Mouse (Mus musculus) intestine, postnatal 0 days (tissue): ENCODE data around the gene Grk1. TPM values are rescaled to one million over a fixed set of nuclear protein-coding genes. Genes with fewer than 3 reads are reported as not detected.
A peak's percentile ranks its signal among the peaks of the same experiment; 100 is the strongest.

Source experiments
- ATAC-seq: fragments of 200-750 bp; cut with Nextera tagmentation; 2 replicates; pipeline ENCODE4 v1.8.0; 2017; ENCODE audit warnings: mild to moderate bottlenecking, moderate TSS enrichment, moderate library complexity
- H3K27ac ChIP-seq: fragments of 300-500 bp; sonication (generic); 2 replicates; pipeline ENCODE4 v1.5.1; 2014; ENCODE audit warnings: mild to moderate bottlenecking, low read depth, low read length, moderate library complexity
- H3K27me3 ChIP-seq: fragments of 300-500 bp; sonication (generic); replicated peaks from 2 replicates; pipeline ENCODE4 v1.6.1; 2014; ENCODE audit warnings: low read length, mixed read lengths; ENCODE audit not compliant: control insufficient read depth, insufficient read depth
- H3K36me3 ChIP-seq: fragments of 300-500 bp; sonication (generic); 2 replicates; pipeline ENCODE4 v1.6.1; 2014; ENCODE audit warnings: mild to moderate bottlenecking, moderate library complexity; ENCODE audit not compliant: control insufficient read depth, insufficient read depth
- H3K4me1 ChIP-seq: fragments of 300-500 bp; sonication (generic); replicated peaks from 2 replicates; pipeline ENCODE4 v1.6.1; 2014; ENCODE audit warnings: antibody characterized with exemption, low read length, mixed read lengths; ENCODE audit not compliant: control insufficient read depth, insufficient read depth
- H3K4me2 ChIP-seq: fragments of 300-500 bp; sonication (generic); replicated peaks from 2 replicates; pipeline ENCODE4 v1.6.1; 2014; ENCODE audit warnings: low read depth, mild to moderate bottlenecking, moderate library complexity
- H3K4me3 ChIP-seq: fragments of 300-500 bp; sonication (generic); 2 replicates; pipeline ENCODE4 v1.5.1; 2014; ENCODE audit warnings: low read depth, low read length
- H3K9ac ChIP-seq: fragments of 300-500 bp; sonication (generic); 2 replicates; pipeline ENCODE4 v1.6.1; 2014; ENCODE audit warnings: mild to moderate bottlenecking, low read depth, low read length
- H3K9me3 ChIP-seq: fragments of 300-500 bp; sonication (generic); 2 replicates; pipeline ENCODE4 v1.6.1; 2016; ENCODE audit warnings: mixed run types; ENCODE audit not compliant: control insufficient read depth
- CTCF ChIP-seq: sonication (generic); IDR thresholded peaks from 2 replicates; pipeline ENCODE4 v1.5.1; 2016; ENCODE audit warnings: low read depth, mild to moderate bottlenecking, control low read depth, antibody characterized with exemption, moderate library complexity
- WGBS: fragments of 180-500 bp; shearing (Covaris S2); extraction: QIAGEN DNeasy Blood & Tissue Kit; methylation state at CpG from one replicate; pipeline ENCODE4 v1.1.7; 2014; 5-methylcytosine and 5-hydroxymethylcytosine counted together
- polyA plus RNA-seq: library from polyadenylated mRNA; unstranded; fragments of >200 nt; fragmentation: Nextera tagmentation; extraction: Ambion mirVana; gene quantifications from 2 replicates; pipeline ENCODE4 v1.2.1, GENCODE M21; 2015

The Grk1 gene
- polyA plus RNA-seq, 1 experiment from 2014 or later: not detected

GRCm38 (mm10) chr8:13433130-13433529, 28.2 kb downstream of the Grk1 start:
- no peak overlapping the region for H3K9ac ChIP-seq
- no peaks in the 10 kb centered on the region for H3K4me1 ChIP-seq
- no peak for ATAC-seq
- H3K36me3 ChIP-seq: no peaks in the 10 kb centered on the region
- peaks cover 16% of the 10 kb centered on the region for H3K27me3 ChIP-seq
- 67% methylated on average over 5 of the region's 5 CpGs for WGBS
- no peak for TF ChIP-seq CTCF
- no peak overlapping the region for H3K4me2 ChIP-seq
- no peak overlapping the region for H3K27ac ChIP-seq
- no peak overlapping the region for H3K4me3 ChIP-seq
- no peaks in the 10 kb centered on the region for H3K9me3 ChIP-seq

DNA sequence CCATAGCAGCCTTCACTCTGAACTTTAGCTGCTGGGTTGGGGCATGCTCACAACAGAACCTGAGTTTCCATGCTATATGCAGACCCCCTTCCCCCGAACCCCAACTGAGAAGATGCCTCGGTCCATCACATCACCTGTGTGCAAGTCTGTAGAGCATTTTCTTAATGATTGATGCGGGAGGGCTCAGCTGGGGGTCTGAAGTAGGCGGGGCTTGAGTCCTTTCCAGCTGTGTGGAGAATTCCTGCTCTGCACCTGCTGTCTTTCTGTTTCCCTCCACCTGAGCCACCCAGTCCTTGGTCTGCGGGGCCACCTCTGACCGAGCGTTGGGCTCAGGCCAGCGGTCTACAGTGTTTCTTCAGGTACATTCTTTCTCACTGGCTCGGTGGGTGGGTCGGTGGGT, 30.0 kb downstream of the Grk1 start, which contains the start of gene Tmem255b:
Gene Tmem255b, plus strand, starts transcription at position 301 of the 400 bp plus-strand sequence.
- H3K4me3 ChIP-seq: no peak within 1 kb of the TSS
- H3K9ac ChIP-seq: no peak within 1 kb of the TSS
- WGBS: 26% methylated on average over 10 of the region's 10 CpGs
- no peaks in the 10 kb centered on the region for H3K9me3 ChIP-seq
- H3K27ac ChIP-seq: no peak within 1 kb of the TSS
- H3K27me3 ChIP-seq: peaks cover 16% of the 10 kb centered on the region
- ATAC-seq: no peak
- H3K4me2 ChIP-seq: peak within 1 kb of the TSS; percentile 35; the same call in 1 of the 2 replicates
- no peaks in the 10 kb centered on the region for H3K4me1 ChIP-seq
- no peak for TF ChIP-seq CTCF
- no peaks in the 10 kb centered on the region for H3K36me3 ChIP-seq

DNA sequence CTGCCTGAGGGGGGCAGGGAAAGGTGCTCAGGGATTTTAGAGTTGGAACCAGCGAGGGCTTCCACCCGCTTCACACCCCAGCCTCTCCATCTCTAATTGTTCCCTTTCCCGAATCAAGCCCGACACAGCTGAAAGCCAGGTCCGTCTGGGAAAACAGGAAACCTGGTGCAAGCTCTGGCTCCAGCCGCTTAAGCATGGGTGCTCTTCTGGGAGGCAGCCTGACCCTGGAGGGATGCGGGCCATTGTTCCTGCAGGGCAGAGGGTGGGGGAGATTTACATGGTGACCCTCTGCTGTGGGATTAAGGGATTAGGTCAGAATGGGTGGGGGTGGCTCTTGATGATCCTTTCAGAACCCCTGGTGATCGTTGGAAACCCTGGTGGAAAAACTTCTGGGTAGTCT, 31.2 kb downstream of the Grk1 start:
- no peak for TF ChIP-seq CTCF
- Histone ChIP-seq H3K4me1 (no peaks in the 10 kb centered on the region), H3K27me3 (peaks cover 16% of the 10 kb centered on the region), H3K27ac (no peak overlapping the region), H3K36me3 (no peaks in the 10 kb centered on the region), H3K9me3 (no peaks in the 10 kb centered on the region), H3K4me3 (no peak overlapping the region), H3K9ac (no peak overlapping the region), H3K4me2 (no peak overlapping the region)
- ATAC-seq: no peak
- WGBS: 11% methylated on average over 8 of the region's 8 CpGs

GRCm38 (mm10) chr8:13437531-13437930, 32.6 kb downstream of the Grk1 start:
- no peak overlapping the region for H3K9ac ChIP-seq
- ATAC-seq: no peak

DNA sequence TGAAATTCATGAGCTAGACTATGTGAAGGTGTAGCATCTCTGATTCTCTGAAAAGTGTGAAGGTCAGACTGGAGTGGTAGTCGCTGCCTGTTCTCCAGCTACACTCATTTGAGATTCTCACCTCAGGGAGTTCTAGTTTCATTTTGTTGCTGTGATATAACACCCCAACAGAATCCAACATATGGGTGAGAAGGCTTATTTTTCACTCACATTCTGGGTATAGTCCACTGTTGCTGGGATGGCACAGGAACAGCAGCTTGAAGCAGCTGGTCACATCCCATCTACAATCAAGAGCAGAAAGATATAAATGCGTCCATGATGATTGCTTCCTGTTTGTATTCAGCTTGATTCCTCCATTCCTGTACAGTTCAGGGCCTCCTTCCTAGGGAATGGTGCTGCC, 37.3 kb downstream of the Grk1 start:
- 87% methylated on average over 2 of the region's 2 CpGs for WGBS
- ATAC-seq: no peak
- no peak overlapping the region for H3K4me3 ChIP-seq
- H3K36me3 ChIP-seq: no peaks in the 10 kb centered on the region
- no peak overlapping the region for H3K9ac ChIP-seq
- no peaks in the 10 kb centered on the region for H3K9me3 ChIP-seq
- no peaks in the 10 kb centered on the region for H3K27me3 ChIP-seq
- H3K4me1 ChIP-seq: no peaks in the 10 kb centered on the region
- no peak overlapping the region for H3K27ac ChIP-seq
- H3K4me2 ChIP-seq: no peak overlapping the region
- no peak for TF ChIP-seq CTCF

More at GRCm38 (mm10) chr8:13437531-13437930, 32.6 kb downstream of the Grk1 start:
- H3K4me2 ChIP-seq: no peak overlapping the region
- 79% methylated on average over 2 of the region's 2 CpGs for WGBS
- H3K9me3 ChIP-seq: no peaks in the 10 kb centered on the region
- H3K27me3 ChIP-seq: peaks cover 16% of the 10 kb centered on the region
- no peak for TF ChIP-seq CTCF
- no peaks in the 10 kb centered on the region for H3K4me1 ChIP-seq
- H3K4me3 ChIP-seq: no peak overlapping the region
- no peak overlapping the region for H3K27ac ChIP-seq
- H3K36me3 ChIP-seq: no peaks in the 10 kb centered on the region

- no peak for TF ChIP-seq CTCF
- Histone ChIP-seq H3K27me3 (no peaks in the 10 kb centered on the region), H3K9me3 (no peaks in the 10 kb centered on the region), H3K4me2 (no peak overlapping the region), H3K9ac (no peak overlapping the region), H3K36me3 (no peaks in the 10 kb centered on the region), H3K27ac (no peak overlapping the region), H3K4me3 (no peak overlapping the region), H3K4me1 (no peaks in the 10 kb centered on the region)
- ATAC-seq: no peak
- WGBS: 84% methylated on average over 6 of the region's 6 CpGs
Measured at GRCm38 (mm10) chr8:13446456-13446855, 41.6 kb downstream of the Grk1 start.

- Histone ChIP-seq H3K4me2 (no peak overlapping the region), H3K4me3 (no peak overlapping the region), H3K9ac (no peak overlapping the region), H3K9me3 (no peaks in the 10 kb centered on the region), H3K36me3 (no peaks in the 10 kb centered on the region), H3K4me1 (no peaks in the 10 kb centered on the region), H3K27ac (no peak overlapping the region), H3K27me3 (no peaks in the 10 kb centered on the region)
- ATAC-seq: no peak
- WGBS: 53% methylated on average over 4 of the region's 4 CpGs
- TF ChIP-seq CTCF: no peak
Measured at GRCm38 (mm10) chr8:13448145-13448544, 43.3 kb downstream of the Grk1 start.
